Mouse (Mus musculus) heart, embryonic 14.5 days (tissue): ENCODE results near the gene Sdk2. TPM values are rescaled to one million over a fixed set of nuclear protein-coding genes. Genes with fewer than 3 reads are reported as not detected.

Source experiments
- ATAC-seq: fragments of 200-750 bp; cut with Nextera tagmentation; 2 replicates; pipeline ENCODE4 v1.8.0; 2017; ENCODE audit warnings: low read depth, moderate TSS enrichment; ENCODE audit not compliant: insufficient number of reproducible peaks, insufficient read depth, low FRiP score
- H3K27ac ChIP-seq, 2 experiments: fragments of 200-500 bp in 1 of 2; fragments of 300-500 bp in 1 of 2; sonication (generic) in 1 of 2; replicated peaks in 1 of 2; 2 replicates each; pipeline ENCODE4 v1.5.1; 2012 to 2014; ENCODE audit warnings: low read depth in 2 of 2, low read length in 2 of 2, control low read depth in 1 of 2, mild to moderate bottlenecking in 1 of 2, mixed read lengths in 1 of 2; ENCODE audit not compliant: control insufficient read depth in 1 of 2, insufficient read depth in 1 of 2
- H3K27me3 ChIP-seq: fragments of 300-500 bp; sonication (generic); 2 replicates; pipeline ENCODE4 v1.6.1; 2014; ENCODE audit warnings: mild to moderate bottlenecking, low read length, control low read depth; ENCODE audit not compliant: control insufficient read depth, insufficient read depth
- H3K36me3 ChIP-seq: fragments of 300-500 bp; sonication (generic); 2 replicates; pipeline ENCODE4 v1.6.1; 2014; ENCODE audit warnings: mild to moderate bottlenecking, control low read depth, low read length, mixed read lengths; ENCODE audit not compliant: control insufficient read depth, insufficient read depth
- H3K4me1 ChIP-seq, 2 experiments: fragments of 200-500 bp in 1 of 2; fragments of 300-500 bp in 1 of 2; sonication (generic) in 1 of 2; 2 replicates each; pipeline ENCODE4 v1.6.1; 2012 to 2014; ENCODE audit warnings: low read length in 2 of 2, control low read depth in 1 of 2, mixed read lengths in 1 of 2; ENCODE audit not compliant: control insufficient read depth in 2 of 2, insufficient read depth in 2 of 2
- H3K4me2 ChIP-seq: fragments of 300-500 bp; sonication (generic); 2 replicates; pipeline ENCODE4 v1.6.1; 2014; ENCODE audit warnings: mild to moderate bottlenecking, low read length
- H3K4me3 ChIP-seq, 2 experiments: fragments of 200-500 bp in 1 of 2; fragments of 300-500 bp in 1 of 2; sonication (generic) in 1 of 2; 2 replicates each; pipeline ENCODE4 v1.5.1; 2012 to 2014; ENCODE audit warnings: low read length in 2 of 2, mild to moderate bottlenecking in 2 of 2, control low read depth in 1 of 2, low read depth in 1 of 2, moderate library complexity in 1 of 2; ENCODE audit not compliant: control insufficient read depth in 1 of 2, insufficient read depth in 1 of 2
- H3K9ac ChIP-seq: fragments of 300-500 bp; sonication (generic); 2 replicates; pipeline ENCODE4 v1.6.1; 2014; ENCODE audit warnings: mild to moderate bottlenecking, low read length
- H3K9me3 ChIP-seq: fragments of 300-500 bp; sonication (generic); 2 replicates; pipeline ENCODE4 v1.6.1; 2016; ENCODE audit warnings: low read length, control low read depth; ENCODE audit not compliant: control insufficient read depth
- WGBS: fragments of 180-500 bp; shearing (Covaris S2); extraction: QIAGEN DNeasy Blood & Tissue Kit; methylation state at CpG from one replicate; pipeline ENCODE4 v1.1.7; 2014; 5-methylcytosine and 5-hydroxymethylcytosine counted together
- polyA plus RNA-seq: library from polyadenylated mRNA; unstranded; fragments of >200 nt; fragmentation: Nextera tagmentation; extraction: Ambion mirVana; gene quantifications from 2 replicates; pipeline ENCODE4 v1.2.1, GENCODE M21; 2014

The Sdk2 gene
- polyA plus RNA-seq, 1 experiment from 2014 or later, result 2.4 TPM

DNA sequence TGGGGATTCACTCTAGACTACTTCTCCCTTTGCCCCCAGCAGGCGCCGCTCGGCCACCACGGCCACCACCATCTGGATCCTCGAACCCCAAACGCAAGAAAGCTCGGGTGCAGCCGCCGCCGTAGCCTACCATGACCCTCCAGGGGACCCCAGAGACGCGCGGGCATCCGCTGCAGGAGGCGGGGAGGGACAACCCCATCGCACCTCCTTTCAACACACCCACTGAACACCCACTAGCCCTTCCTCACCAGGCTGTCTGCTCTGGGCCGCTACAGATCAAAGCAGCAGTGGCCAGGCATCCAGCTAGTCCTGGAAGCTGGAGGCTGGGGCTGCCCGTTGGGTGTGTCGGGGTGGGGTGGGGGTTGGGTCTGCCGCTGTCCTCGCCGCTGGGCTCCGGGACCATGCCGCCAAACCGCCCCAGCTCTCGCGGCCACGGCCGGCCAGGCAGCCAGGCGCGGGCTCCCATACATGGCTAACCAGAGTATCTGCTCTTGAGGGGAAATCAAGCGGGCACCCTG lies 1.9 kb downstream of the Sdk2 start:
- no peaks in the 10 kb centered on the region for H3K9me3 ChIP-seq
- no peaks in the 10 kb centered on the region for H3K36me3 ChIP-seq
- H3K27ac ChIP-seq, result no peak overlapping the region
- H3K4me1 ChIP-seq, result peaks cover 20 to 30% of the 10 kb centered on the region in 2 experiments
- peak overlapping the region; percentile 67 to 68 for H3K4me3 ChIP-seq
- peaks cover 7% of the 10 kb centered on the region; the same call in 1 of the 2 replicates for H3K27me3 ChIP-seq
- under 1% methylated on average over 30 of the region's 32 CpGs for WGBS
- no peak for ATAC-seq
- H3K9ac ChIP-seq, result peak overlapping the region; percentile 82
- peak overlapping the region; percentile 100 for H3K4me2 ChIP-seq

DNA sequence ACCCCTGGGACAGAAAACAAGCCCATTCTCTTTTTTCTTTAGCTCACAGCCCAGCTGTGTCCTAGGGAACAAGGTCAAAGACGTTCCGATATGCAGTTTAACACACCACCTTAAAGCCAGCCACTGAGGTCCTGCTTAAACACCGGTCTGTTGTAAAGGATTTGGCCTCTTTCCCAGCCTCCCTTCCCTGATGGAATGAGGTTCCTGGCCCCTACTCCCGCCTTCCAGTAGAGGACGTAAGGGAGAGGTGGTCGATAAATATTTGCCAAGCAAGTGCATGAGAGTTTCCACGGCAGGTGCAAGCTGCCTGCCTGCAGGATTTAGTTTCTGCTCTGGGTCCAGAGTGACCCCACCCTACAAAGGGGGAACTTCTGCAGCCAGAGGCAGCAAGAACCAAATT lies 4.9 kb downstream of the Sdk2 start:
- no peak overlapping the region for H3K27ac ChIP-seq

GRCm38 (mm10) chr11:114061265-114061664 lies 5.6 kb downstream of the Sdk2 start:
- peaks cover 15 to 28% of the 10 kb centered on the region in 2 experiments for H3K4me1 ChIP-seq
- H3K36me3 ChIP-seq, result no peaks in the 10 kb centered on the region
- 58% methylated on average over 2 of the region's 2 CpGs for WGBS
- H3K4me3 ChIP-seq, result no peak overlapping the region
- no peak for ATAC-seq
- peaks cover 7% of the 10 kb centered on the region; the same call in 1 of the 2 replicates for H3K27me3 ChIP-seq
- 0 out of 4 replicates have a peak overlapping the region, but pooled peaks of 1 of the 2 experiments have one; percentile 1 for H3K27ac ChIP-seq
- H3K9me3 ChIP-seq, result no peaks in the 10 kb centered on the region
- H3K9ac ChIP-seq, result no peak overlapping the region
- H3K4me2 ChIP-seq, result no peak overlapping the region

More for the DNA sequence above, 4.9 kb downstream of the Sdk2 start:
- H3K9ac ChIP-seq, result no peak overlapping the region
- 28% methylated on average over 7 of the region's 7 CpGs for WGBS
- H3K36me3 ChIP-seq, result no peaks in the 10 kb centered on the region
- no peak overlapping the region for H3K4me2 ChIP-seq
- no peaks in the 10 kb centered on the region for H3K9me3 ChIP-seq
- no peak overlapping the region for H3K4me3 ChIP-seq
- peaks cover 15 to 30% of the 10 kb centered on the region in 2 experiments for H3K4me1 ChIP-seq
- peaks cover 7% of the 10 kb centered on the region; the same call in 1 of the 2 replicates for H3K27me3 ChIP-seq
- ATAC-seq, result no peak

DNA sequence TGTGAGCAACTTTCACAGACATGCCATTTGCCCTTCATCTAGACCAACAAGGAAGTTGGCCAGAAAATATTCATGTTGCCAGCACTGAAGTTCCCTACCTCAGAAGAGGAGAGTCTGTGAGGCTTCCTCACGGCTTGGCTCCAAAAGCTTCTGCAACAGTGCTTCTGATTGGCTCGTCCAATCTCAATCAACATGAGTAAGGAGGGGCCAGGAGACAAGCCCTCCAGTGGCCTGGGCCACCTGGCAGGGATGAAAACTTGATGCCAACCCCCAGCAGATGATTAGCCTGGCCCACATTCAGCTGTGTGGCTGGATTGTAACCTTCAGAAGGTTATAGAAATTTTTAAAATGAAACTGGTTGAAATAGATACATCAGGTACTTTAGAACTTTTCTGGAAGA lies 10.5 kb downstream of the Sdk2 start:
- Histone ChIP-seq H3K4me1 (peaks cover 3 to 6% of the 10 kb centered on the region in 2 experiments), H3K27me3 (no peaks in the 10 kb centered on the region), H3K4me2 (no peak overlapping the region), H3K9me3 (no peaks in the 10 kb centered on the region), H3K36me3 (no peaks in the 10 kb centered on the region), H3K27ac (no peak overlapping the region), H3K4me3 (no peak overlapping the region), H3K9ac (no peak overlapping the region)
- WGBS, result 47% methylated on average over 2 of the region's 2 CpGs
- ATAC-seq, result no peak

GRCm38 (mm10) chr11:114054581-114055315 lies 12.1 kb downstream of the Sdk2 start:
- Histone ChIP-seq H3K4me1 (peaks cover 10 to 11% of the 10 kb centered on the region in 2 experiments), H3K27me3 (no peaks in the 10 kb centered on the region), H3K9ac (no peak overlapping the region), H3K4me3 (no peak overlapping the region), H3K27ac (no peak overlapping the region), H3K9me3 (no peaks in the 10 kb centered on the region), H3K36me3 (no peaks in the 10 kb centered on the region), H3K4me2 (no peak overlapping the region)
- ATAC-seq, result no peak
- 74% methylated on average over 17 of the region's 17 CpGs for WGBS

DNA sequence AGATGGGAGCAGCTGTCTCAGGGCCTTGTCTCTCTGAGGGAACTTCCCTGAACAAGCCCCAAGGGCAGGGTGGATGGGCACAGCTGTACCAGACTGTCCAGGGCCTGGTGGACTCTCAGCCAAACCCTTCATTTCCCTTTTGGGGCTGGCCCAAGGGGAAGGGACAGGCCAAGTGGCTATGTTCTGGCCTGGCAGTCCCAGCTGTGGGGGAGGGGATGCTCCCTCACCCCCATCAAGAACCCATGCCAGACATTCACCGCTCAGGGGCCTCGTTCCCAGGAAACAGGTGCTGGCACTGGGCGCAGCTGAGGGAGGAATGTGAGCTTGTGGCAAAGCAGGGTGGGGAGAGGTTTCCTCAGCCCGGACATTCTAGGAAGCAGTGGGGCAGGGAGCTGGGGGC lies 15.5 kb downstream of the Sdk2 start:
- Histone ChIP-seq H3K9me3 (peaks cover 3% of the 10 kb centered on the region; the same call in 1 of the 2 replicates), H3K9ac (no peak overlapping the region), H3K27ac (no peak overlapping the region), H3K4me1 (peaks cover 28 to 36% of the 10 kb centered on the region in 2 experiments), H3K4me3 (no peak overlapping the region), H3K36me3 (no peaks in the 10 kb centered on the region), H3K27me3 (no peaks in the 10 kb centered on the region), H3K4me2 (no peak overlapping the region)
- ATAC-seq, result no peak
- 53% methylated on average over 4 of the region's 4 CpGs for WGBS

GRCm38 (mm10) chr11:114050511-114050910 lies 16.3 kb downstream of the Sdk2 start:
- H3K4me2 ChIP-seq, result no peak overlapping the region
- H3K4me1 ChIP-seq, result peaks cover 28 to 36% of the 10 kb centered on the region in 2 experiments
- H3K36me3 ChIP-seq, result no peaks in the 10 kb centered on the region
- no peak for ATAC-seq
- no peaks in the 10 kb centered on the region for H3K27me3 ChIP-seq
- 56% methylated on average over 3 of the region's 3 CpGs for WGBS
- no peak overlapping the region for H3K4me3 ChIP-seq
- H3K27ac ChIP-seq, result no peak overlapping the region
- H3K9ac ChIP-seq, result no peak overlapping the region
- H3K9me3 ChIP-seq, result peaks cover 3% of the 10 kb centered on the region; the same call in 1 of the 2 replicates
